Comparison of ENCODE assay signal across 8 mouse cellular contexts in genomic region chr13:49681351-49682232, GRCm38 (mm10). TPM values are rescaled to one million over a fixed set of nuclear protein-coding genes. Genes with fewer than 3 reads are reported as not detected.
A peak's percentile ranks its signal among the peaks of the same experiment; 100 is the strongest.
DNase-seq lines count a peak whose midpoint lies in the region; ATAC-seq and TF ChIP-seq lines count a peak whose summit lies in the region.

Gene Iars (plus strand): TSS chr13:49682100.

- H3K27ac ChIP-seq in ES-Bruce4 (ENCODE audit: insufficient read depth, low read length) = peak within 1 kb of the TSS; percentile 49
- H3K27ac ChIP-seq in forebrain, embryonic 13.5 days = peak within 1 kb of the TSS; percentile 33; the same call in 1 of the 2 replicates
- H3K27ac ChIP-seq in liver, postnatal 0 days (ENCODE audit: low read depth) = peak within 1 kb of the TSS; percentile 87
- H3K27ac ChIP-seq in neural tube, embryonic 14.5 days (ENCODE audit: low read depth, low read length) = peak within 1 kb of the TSS; percentile 29; the same call in 1 of the 2 replicates

- H3K36me3 ChIP-seq in ES-Bruce4 (ENCODE audit: control insufficient read depth, insufficient read depth, low read length, poor library complexity, severe bottlenecking) = peaks cover 6% of the 10 kb centered on the region; the same call in 1 of the 2 replicates
- H3K36me3 ChIP-seq in forebrain, embryonic 13.5 days (ENCODE audit: poor library complexity, severe bottlenecking) = peaks cover 26% of the 10 kb centered on the region
- H3K36me3 ChIP-seq in liver, postnatal 0 days (replicated peaks; ENCODE audit: insufficient read depth, low read length) = peaks cover 10% of the 10 kb centered on the region
- H3K36me3 ChIP-seq in neural tube, embryonic 14.5 days (ENCODE audit: control insufficient read depth, insufficient read depth, low read length) = peaks cover 9% of the 10 kb centered on the region; the same call in 1 of the 2 replicates

- ATAC-seq in cerebellum, adult (ENCODE audit: insufficient number of reproducible peaks, low FRiP score, low TSS enrichment) = peak; percentile 100
- ATAC-seq in forebrain, embryonic 13.5 days = peak; percentile 100
- ATAC-seq in liver, postnatal 0 days = peak; percentile 100
- peak; percentile 100 for ATAC-seq in neural tube, embryonic 14.5 days (ENCODE audit: low read depth)

- H3K4me3 ChIP-seq in ES-Bruce4 (ENCODE audit: low read depth, low read length) = peak within 1 kb of the TSS; percentile 99
- H3K4me3 ChIP-seq in forebrain, embryonic 13.5 days = peak within 1 kb of the TSS; percentile 93
- H3K4me3 ChIP-seq in liver, postnatal 0 days (ENCODE audit: low read depth, low read length) = peak within 1 kb of the TSS; percentile 84
- peak within 1 kb of the TSS; percentile 64 for H3K4me3 ChIP-seq in neural tube, embryonic 14.5 days (ENCODE audit: low read depth, low read length)

- peak; percentile 77 for TF ChIP-seq POLR2A in ES-Bruce4 (IDR thresholded peaks at IDR 0.05; ENCODE audit: insufficient read depth, low read length)

- peak within 1 kb of the TSS; percentile 85 for H3K4me2 ChIP-seq in forebrain, embryonic 13.5 days
- H3K4me2 ChIP-seq in liver, postnatal 0 days (ENCODE audit: low read depth, low read length) = peak within 1 kb of the TSS; percentile 79
- peak within 1 kb of the TSS; percentile 95 for H3K4me2 ChIP-seq in neural tube, embryonic 14.5 days (ENCODE audit: low read depth, low read length)

- TF ChIP-seq EP300 in ES-Bruce4 (IDR thresholded peaks at IDR 0.05; ENCODE audit: insufficient read depth, low read depth, low read length) = 0 out of 2 replicates have a peak, but pooled peaks have one; percentile 42
- peak; percentile 78 for TF ChIP-seq EP300 in liver, postnatal 0 days (IDR thresholded peaks at IDR 0.05; ENCODE audit: low read depth)

- H3K9me3 ChIP-seq in ES-Bruce4 (replicated peaks; ENCODE audit: control insufficient read depth, insufficient read depth, low read length, poor library complexity, severe bottlenecking) = no peaks in the 10 kb centered on the region
- no peaks in the 10 kb centered on the region for H3K9me3 ChIP-seq in forebrain, embryonic 13.5 days (replicated peaks)
- no peaks in the 10 kb centered on the region for H3K9me3 ChIP-seq in liver, postnatal 0 days (ENCODE audit: low read length)
- no peaks in the 10 kb centered on the region for H3K9me3 ChIP-seq in neural tube, embryonic 14.5 days (ENCODE audit: control insufficient read depth, low read length)

- peak; percentile 99 for DNase-seq in heart, postnatal 10 days
- peak; percentile 95 for DNase-seq in large intestine, adult 2 months (ENCODE audit: low read depth, low spot score)
- DNase-seq in liver, postnatal 0 days = peak; percentile 99
- peak; percentile 97 for DNase-seq in testis, postnatal 10 days (ENCODE audit: low spot score)

- peaks cover 2% of the 10 kb centered on the region for H3K4me1 ChIP-seq in ES-Bruce4 (ENCODE audit: control insufficient read depth, insufficient read depth, low read length)
- H3K4me1 ChIP-seq in forebrain, embryonic 13.5 days = peaks cover 25% of the 10 kb centered on the region
- H3K4me1 ChIP-seq in liver, postnatal 0 days (ENCODE audit: insufficient read depth) = peaks cover 17% of the 10 kb centered on the region
- H3K4me1 ChIP-seq in neural tube, embryonic 14.5 days (ENCODE audit: control insufficient read depth, insufficient read depth, low read length) = peaks cover 20% of the 10 kb centered on the region

- no peak for TF ChIP-seq CTCF in ES-Bruce4 (IDR thresholded peaks at IDR 0.05; ENCODE audit: low read depth, low read length)
- no peak for TF ChIP-seq CTCF in liver, postnatal 0 days (IDR thresholded peaks at IDR 0.05; ENCODE audit: low read depth)

- intact Hi-C loops in heart, postnatal 10 days (cut with DNase I) = no loop called here

- WGBS in forebrain, embryonic 13.5 days = 6% methylated on average over 26 of the region's 26 CpGs
- 3% methylated on average over 26 of the region's 26 CpGs for WGBS in large intestine, adult 2 months
- WGBS in liver, postnatal 0 days (ENCODE audit: insufficient replicate concordance) = 5% methylated on average over 26 of the region's 26 CpGs
- WGBS in neural tube, embryonic 14.5 days = 5% methylated on average over 26 of the region's 26 CpGs

- no peaks in the 10 kb centered on the region for H3K27me3 ChIP-seq in ES-Bruce4 (ENCODE audit: control insufficient read depth, insufficient read depth, low read length, poor library complexity, severe bottlenecking)
- H3K27me3 ChIP-seq in forebrain, embryonic 13.5 days = no peaks in the 10 kb centered on the region
- no peaks in the 10 kb centered on the region for H3K27me3 ChIP-seq in liver, postnatal 0 days (ENCODE audit: insufficient read depth, low read length)
- H3K27me3 ChIP-seq in neural tube, embryonic 14.5 days (ENCODE audit: control insufficient read depth, insufficient read depth, low read length) = no peaks in the 10 kb centered on the region

- H3K9ac ChIP-seq in ES-Bruce4 (ENCODE audit: low read depth, poor library complexity, severe bottlenecking) = peak within 1 kb of the TSS; percentile 87
- H3K9ac ChIP-seq in forebrain, embryonic 13.5 days = peak within 1 kb of the TSS; percentile 84
- peak within 1 kb of the TSS; percentile 76 for H3K9ac ChIP-seq in liver, postnatal 0 days (replicated peaks)
- H3K9ac ChIP-seq in neural tube, embryonic 14.5 days (replicated peaks; ENCODE audit: low read depth, low read length) = peak within 1 kb of the TSS; percentile 63

RNA-seq across cellular contexts. Expression of gene Iars, which starts in this region (rescaled TPM):
- polyA plus RNA-seq in ES-Bruce4 (2011; ENCODE audit: insufficient read depth, insufficient read length, low read depth, missing spikeins) = 263 and 268 TPM in 2 replicates
- 59.9 and 72.4 TPM in 2 replicates for polyA plus RNA-seq in forebrain, embryonic 13.5 days (2015; fragmentation: Nextera tagmentation; extraction: Ambion mirVana)
- 10 to 100 TPM; 60.2 to 66.8 TPM for total RNA-seq in heart, postnatal 10 days (2021)
- 17.9 and 25.0 TPM in 2 replicates for polyA plus RNA-seq in large intestine, adult 2 months (2012; rRNA removed)
- polyA plus RNA-seq in liver, postnatal 0 days (2015; fragmentation: Nextera tagmentation; extraction: Ambion mirVana) = 13.4 and 16.9 TPM in 2 replicates
- 59.3 and 59.8 TPM in 2 replicates for polyA plus RNA-seq in neural tube, embryonic 14.5 days (2014; fragmentation: Nextera tagmentation; extraction: Ambion mirVana)

Comparison
In these comparisons a context has a peak if more than half of its experiments do, and no peak if none do; other contexts are left out.
1. Peak in every context shown above with its lines: DNase-seq, ATAC-seq, H3K4me3 ChIP-seq and H3K27ac ChIP-seq.
2. H3K27ac ChIP-seq: peak in every context shown above with its lines; median percentile 87 in liver, postnatal 0 days; 49 in ES-Bruce4; 33 in forebrain, embryonic 13.5 days; 29 in neural tube, embryonic 14.5 days.